Mouse (Mus musculus) embryo, embryonic 10.5 days (tissue): ENCODE measurements around the gene Olfr457.
"Not testable (repeated sequence)": the region's sequence is repeated elsewhere in the genome, so short reads cannot be mapped to it uniquely, and the experiment has no call there.

Experiments used
- DNase-seq: peaks from one replicate; pipeline ENCODE4 v3.0.0-alpha.2; 2015; ENCODE audit warnings: low spot score

Gene Olfr457

GRCm38 (mm10) chr6:42476235-42476634, at the start of gene Olfr457:
Gene Olfr457, minus strand, starts transcription at chr6:42476335.
- no peak for DNase-seq

GRCm38 (mm10) chr6:42513461-42513860, 37.3 kb upstream of the Olfr457 start:
- no peak for DNase-seq

DNA sequence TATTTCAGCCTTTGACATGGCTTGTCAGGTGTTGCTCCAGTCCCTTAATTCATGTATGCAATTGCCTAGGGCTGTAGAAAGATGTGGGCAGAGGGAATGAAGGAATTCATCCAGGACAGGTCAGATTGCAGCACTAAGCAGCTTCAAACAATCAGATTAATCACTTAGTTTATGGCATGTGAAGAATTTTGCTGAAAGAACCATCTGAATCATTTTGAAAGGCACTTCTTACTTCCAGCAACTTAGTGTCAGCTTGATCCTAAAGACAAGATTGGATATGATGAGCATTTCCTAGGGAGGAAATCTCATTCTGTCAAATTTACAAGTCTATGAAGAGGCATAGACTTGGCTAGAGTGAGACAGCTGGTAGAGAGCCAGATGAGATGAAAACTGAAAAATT, 33.2 kb upstream of the Olfr457 start:
- DNase-seq: no peak

DNA sequence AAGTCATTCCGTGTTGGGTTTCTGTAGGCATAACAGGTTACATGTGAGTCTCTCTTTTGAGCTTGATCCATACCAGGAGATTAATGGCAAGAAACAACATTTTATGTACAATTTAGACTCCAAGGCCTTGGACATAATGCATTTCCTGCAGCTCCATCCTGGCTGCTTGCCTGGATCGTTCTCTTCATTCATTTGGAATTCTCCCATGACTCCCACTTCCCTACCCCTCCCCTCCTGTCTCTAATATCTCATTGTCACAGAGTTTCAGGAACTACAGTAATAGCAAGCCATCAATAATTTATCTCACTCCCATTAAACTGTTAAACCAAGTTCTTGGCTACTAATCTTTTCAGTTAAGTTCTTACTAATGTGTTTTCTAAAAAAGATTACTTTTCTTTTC, 27.3 kb upstream of the Olfr457 start:
- no peak for DNase-seq

GRCm38 (mm10) chr6:42489731-42490130, 13.6 kb upstream of the Olfr457 start:
- no peak for DNase-seq

- no peak for DNase-seq
Measured at GRCm38 (mm10) chr6:42487114-42487513, 11.0 kb upstream of the Olfr457 start, which contains the start of gene Olfr456. Gene Olfr456, minus strand, starts transcription at chr6:42487214.

- no peak for DNase-seq
Measured at GRCm38 (mm10) chr6:42484633-42485032, 8.5 kb upstream of the Olfr457 start.

GRCm38 (mm10) chr6:42471298-42471697, 4.8 kb downstream of the Olfr457 start:
- not testable (repeated sequence) for DNase-seq

DNA sequence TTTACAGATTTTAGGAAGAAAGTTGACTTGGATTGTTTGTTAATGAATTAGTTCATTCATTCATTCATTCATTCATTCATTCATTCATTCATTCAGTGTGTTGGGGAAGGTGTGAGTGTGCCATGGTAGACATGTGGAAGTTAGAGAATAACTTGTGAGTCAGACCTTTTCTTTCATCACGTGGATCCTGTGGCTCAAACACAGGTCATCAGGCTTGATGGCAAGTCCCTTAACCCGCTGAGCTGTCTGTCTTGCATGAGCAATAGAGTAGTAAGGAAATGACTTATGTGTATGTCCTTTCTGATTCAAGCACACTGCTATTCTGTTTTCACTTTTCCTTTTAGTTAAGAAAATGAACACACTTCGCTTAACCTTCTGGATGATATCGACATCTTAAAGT, 5.6 kb downstream of the Olfr457 start:
- no peak for DNase-seq

DNA sequence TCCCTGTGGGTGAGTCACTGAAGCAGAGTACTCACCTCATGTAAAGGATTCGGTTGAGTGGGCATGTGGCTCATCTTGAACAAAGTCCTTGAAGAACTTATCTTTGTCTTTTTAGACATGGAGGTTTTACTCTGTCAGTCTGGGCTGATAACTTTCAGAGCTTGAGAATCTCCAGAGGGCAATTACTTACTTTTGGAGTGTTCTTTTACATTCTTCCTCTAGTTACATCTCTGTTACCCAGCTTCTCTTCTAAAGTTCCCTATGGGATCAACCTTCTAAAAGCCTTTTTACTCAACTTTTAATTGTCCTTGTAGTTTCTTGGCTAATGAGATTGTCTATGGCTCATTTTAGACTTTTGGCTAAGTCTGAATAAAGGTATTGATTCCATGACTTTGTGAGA, 11.0 kb downstream of the Olfr457 start, which contains the start of gene Olfr458:
Olfr458 (minus strand) TSS at position 101 of the 400 bp plus-strand sequence.
- DNase-seq: no peak

- DNase-seq: no peak
Measured at GRCm38 (mm10) chr6:42447381-42447780, 28.8 kb downstream of the Olfr457 start.

- no peak for DNase-seq
Measured at GRCm38 (mm10) chr6:42444491-42444890, 31.6 kb downstream of the Olfr457 start.

DNA sequence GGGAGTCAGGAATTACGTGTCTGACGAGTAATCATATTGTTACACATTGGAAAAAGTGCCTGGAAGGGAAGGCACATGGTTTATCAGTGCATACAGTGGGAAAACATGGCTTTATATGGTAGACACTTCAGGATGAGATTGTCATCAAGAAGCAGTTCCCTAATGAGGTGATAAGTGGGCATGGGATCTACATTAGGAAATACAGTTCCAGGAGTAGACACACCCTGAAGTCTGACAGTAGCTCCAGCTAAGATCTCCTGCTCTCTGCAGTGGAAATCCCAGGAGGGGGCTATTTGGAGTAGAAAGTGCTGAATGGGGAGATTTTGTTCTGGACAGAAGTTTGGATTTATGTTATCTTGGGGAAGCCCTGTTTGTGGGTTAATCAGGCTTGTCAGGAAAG, 34.7 kb downstream of the Olfr457 start:
- no peak for DNase-seq

DNA sequence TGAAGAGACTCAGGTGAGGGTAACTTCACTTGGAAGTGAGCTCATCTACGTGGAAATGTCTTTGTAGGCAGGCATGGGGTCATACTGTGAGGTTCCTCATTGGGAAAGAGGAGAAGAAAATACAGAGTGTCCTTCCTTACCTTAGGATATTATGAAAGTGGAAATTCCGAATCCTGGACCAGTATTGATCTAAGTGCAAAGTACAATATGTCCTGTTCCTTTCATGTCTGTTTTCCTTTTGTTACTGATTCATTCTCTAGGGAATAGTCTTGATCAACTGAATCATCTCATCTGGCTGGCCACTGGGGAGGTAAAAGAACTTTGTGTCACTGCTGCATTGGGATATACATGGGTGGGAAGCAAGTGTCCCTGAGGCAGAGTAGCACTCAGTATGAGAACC, 40.6 kb downstream of the Olfr457 start:
- DNase-seq: no peak

GRCm38 (mm10) chr6:42434446-42434845, 41.7 kb downstream of the Olfr457 start, which contains the start of gene Tas2r126:
Gene Tas2r126, plus strand, starts transcription at chr6:42434535.
- no peak for DNase-seq

DNA sequence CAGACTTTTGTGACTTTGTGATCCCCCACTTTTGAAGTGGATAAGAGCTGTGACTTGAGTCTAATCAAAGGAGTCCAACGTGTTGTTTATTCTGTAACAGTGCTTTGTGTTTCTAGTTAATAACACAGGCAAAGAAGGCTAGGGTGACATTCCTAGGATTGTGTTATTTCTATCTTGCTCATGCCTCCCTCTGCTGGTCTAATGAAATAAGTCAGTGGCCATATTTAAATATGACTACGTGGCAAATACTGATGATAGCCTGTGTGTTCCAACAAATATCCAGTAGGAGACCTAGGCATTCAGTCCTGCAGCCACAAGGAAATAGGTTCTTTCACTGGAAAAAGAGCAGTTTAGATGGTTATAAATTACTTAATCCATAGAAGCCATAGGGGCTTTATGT, 42.6 kb downstream of the Olfr457 start:
- DNase-seq: no peak

GRCm38 (mm10) chr6:42426337-42426736, 49.8 kb downstream of the Olfr457 start:
- no peak for DNase-seq

DNA sequence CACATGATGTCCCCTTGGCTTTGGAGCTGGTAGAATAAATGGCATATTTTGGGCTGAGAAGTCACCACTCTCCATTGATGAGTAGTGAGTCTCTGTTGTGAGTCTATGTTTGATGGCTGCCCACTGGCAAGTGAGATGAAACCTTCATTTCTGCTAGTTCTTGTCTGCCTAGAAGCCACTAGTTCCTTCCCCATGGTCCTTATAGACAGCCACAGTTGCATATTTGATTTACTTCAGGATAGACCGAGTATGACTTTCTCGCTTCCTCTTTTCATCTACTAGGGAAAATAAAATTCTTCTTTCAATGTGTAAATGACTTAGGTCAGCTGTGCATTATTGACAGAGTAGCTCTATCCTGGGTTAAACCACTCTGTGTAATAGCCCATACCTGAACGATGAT, 51.7 kb downstream of the Olfr457 start:
- no peak for DNase-seq

- no peak for DNase-seq
Measured at GRCm38 (mm10) chr6:42421439-42421838, 54.7 kb downstream of the Olfr457 start.

DNA sequence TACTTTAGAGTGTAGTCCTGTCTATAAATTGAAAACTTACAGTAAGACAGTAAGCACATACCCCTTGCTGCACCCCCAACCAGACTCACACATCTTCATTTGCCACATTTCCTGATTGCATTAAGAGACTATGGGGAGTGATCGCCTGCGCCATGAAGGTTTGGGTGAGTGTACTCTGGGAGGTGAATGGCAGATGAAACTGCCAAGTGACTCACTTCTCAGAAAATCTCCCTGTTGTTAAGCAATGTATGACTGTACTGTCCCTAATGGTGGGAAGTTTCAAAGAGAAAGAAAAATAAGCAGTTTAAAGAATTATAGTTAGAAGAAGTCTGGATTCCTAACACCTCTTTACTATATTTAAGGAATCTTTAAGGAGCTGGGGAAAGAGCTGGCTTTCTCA, 56.7 kb downstream of the Olfr457 start:
- DNase-seq: no peak
